Mouse (Mus musculus) forebrain, postnatal 0 days (tissue): Measurements from ENCODE around the gene Phlda2. TPM values are rescaled to one million over a fixed set of nuclear protein-coding genes. Genes with fewer than 3 reads are reported as not detected.
A peak's percentile ranks its signal among the peaks of the same experiment; 100 is the strongest.

Experiments used
- ATAC-seq: fragments of 200-750 bp; cut with Nextera tagmentation; 2 replicates; pipeline ENCODE4 v1.8.0; 2017; ENCODE audit warnings: mild to moderate bottlenecking, moderate library complexity
- DNase-seq: peaks from one replicate; pipeline ENCODE4 v3.0.0-alpha.2; 2015
- H3K27ac ChIP-seq: fragments of 300-500 bp; sonication (generic); 2 replicates; pipeline ENCODE4 v1.5.1; 2014; ENCODE audit warnings: low read depth, mild to moderate bottlenecking, antibody characterized with exemption, low read length, moderate library complexity, mixed read lengths
- H3K27me3 ChIP-seq: fragments of 300-500 bp; sonication (generic); 2 replicates; pipeline ENCODE4 v1.6.1; 2014; ENCODE audit warnings: mild to moderate bottlenecking, low read length, mixed read lengths; ENCODE audit not compliant: insufficient read depth
- H3K36me3 ChIP-seq: fragments of 300-500 bp; sonication (generic); 2 replicates; pipeline ENCODE4 v1.6.1; 2014; ENCODE audit warnings: mild to moderate bottlenecking, moderate library complexity; ENCODE audit not compliant: insufficient read depth
- H3K4me1 ChIP-seq: fragments of 300-500 bp; sonication (generic); 2 replicates; pipeline ENCODE4 v1.6.1; 2014; ENCODE audit warnings: antibody characterized with exemption; ENCODE audit not compliant: insufficient read depth
- H3K4me2 ChIP-seq: fragments of 300-500 bp; sonication (generic); 2 replicates; pipeline ENCODE4 v1.6.1; 2014; ENCODE audit warnings: low read depth, mild to moderate bottlenecking, moderate library complexity
- H3K4me3 ChIP-seq: fragments of 300-500 bp; sonication (generic); 2 replicates; pipeline ENCODE4 v1.5.1; 2014; ENCODE audit warnings: low read depth, low read length, mixed read lengths
- H3K9ac ChIP-seq: fragments of 300-500 bp; sonication (generic); 2 replicates; pipeline ENCODE4 v1.6.1; 2014; ENCODE audit warnings: mild to moderate bottlenecking
- H3K9me3 ChIP-seq: fragments of 300-500 bp; sonication (generic); 2 replicates; pipeline ENCODE4 v1.6.1; 2016; ENCODE audit warnings: low read length
- CTCF ChIP-seq: sonication (generic); IDR thresholded peaks from 2 replicates; pipeline ENCODE4 v1.5.1; 2016; ENCODE audit warnings: antibody characterized with exemption, control low read depth, low read depth
- WGBS: fragments of 180-500 bp; shearing (Covaris S2); extraction: QIAGEN DNeasy Blood & Tissue Kit; methylation state at CpG from one replicate; pipeline ENCODE4 v1.1.7; 2014; 5-methylcytosine and 5-hydroxymethylcytosine counted together
- polyA plus RNA-seq: library from polyadenylated mRNA; unstranded; fragments of >200 nt; fragmentation: Nextera tagmentation; extraction: Ambion mirVana; gene quantifications from 2 replicates; pipeline ENCODE4 v1.2.1, GENCODE M21; 2015
- total RNA-seq: library from RNA; depleted of rRNA; stranded (reverse); fragments of >200 nt; gene quantifications from 2 replicates; pipeline ENCODE4 v1.2.3, GENCODE M21; 2014

The Phlda2 gene
- total and polyA plus RNA-seq, 2 experiments from 2014 or later, result not detected

GRCm38 (mm10) chr7:143511335-143511712, 8.4 kb upstream of the Phlda2 start:
- TF ChIP-seq CTCF, result no peak
- no peaks in the 10 kb centered on the region for H3K27me3 ChIP-seq
- DNase-seq (no peak), ATAC-seq (no peak)
- no peak overlapping the region for H3K27ac ChIP-seq
- H3K4me1 ChIP-seq, result no peaks in the 10 kb centered on the region
- H3K4me3 ChIP-seq, result no peak overlapping the region
- no peak overlapping the region for H3K4me2 ChIP-seq
- no peaks in the 10 kb centered on the region for H3K9me3 ChIP-seq
- H3K36me3 ChIP-seq, result peaks cover 31% of the 10 kb centered on the region
- no peak overlapping the region for H3K9ac ChIP-seq

- Histone ChIP-seq H3K4me2 (no peak overlapping the region), H3K36me3 (peaks cover 27% of the 10 kb centered on the region), H3K9ac (no peak overlapping the region), H3K27ac (no peak overlapping the region), H3K4me1 (no peaks in the 10 kb centered on the region), H3K9me3 (no peaks in the 10 kb centered on the region), H3K4me3 (no peak overlapping the region), H3K27me3 (no peaks in the 10 kb centered on the region)
- no peak for TF ChIP-seq CTCF
- WGBS, result 91% methylated on average over 3 of the region's 3 CpGs
- ATAC-seq (no peak), DNase-seq (no peak)
Observed at GRCm38 (mm10) chr7:143510593-143511334, 7.8 kb upstream of the Phlda2 start.

GRCm38 (mm10) chr7:143509566-143509965, 6.6 kb upstream of the Phlda2 start:
- DNase-seq (no peak), ATAC-seq (no peak)
- Histone ChIP-seq H3K9me3 (no peaks in the 10 kb centered on the region), H3K36me3 (peaks cover 16% of the 10 kb centered on the region), H3K9ac (no peak overlapping the region), H3K4me2 (no peak overlapping the region), H3K4me1 (no peaks in the 10 kb centered on the region), H3K27me3 (no peaks in the 10 kb centered on the region), H3K27ac (no peak overlapping the region), H3K4me3 (no peak overlapping the region)
- 81% methylated on average over 1 of the region's 1 CpGs for WGBS
- no peak for TF ChIP-seq CTCF

GRCm38 (mm10) chr7:143506675-143507074, 3.7 kb upstream of the Phlda2 start:
- peaks cover 21% of the 10 kb centered on the region for H3K27me3 ChIP-seq
- H3K9ac ChIP-seq, result no peak overlapping the region
- H3K27ac ChIP-seq, result no peak overlapping the region
- ATAC-seq (peak; percentile 47), DNase-seq (peak; percentile 58)
- 27% methylated on average over 7 of the region's 7 CpGs for WGBS
- no peaks in the 10 kb centered on the region for H3K9me3 ChIP-seq
- H3K4me3 ChIP-seq, result no peak overlapping the region
- no peaks in the 10 kb centered on the region for H3K36me3 ChIP-seq
- TF ChIP-seq CTCF, result peak; percentile 79
- H3K4me2 ChIP-seq, result no peak overlapping the region
- no peaks in the 10 kb centered on the region for H3K4me1 ChIP-seq

- TF ChIP-seq CTCF, result no peak
- ATAC-seq, result no peak
- no peak overlapping the region for H3K4me3 ChIP-seq
- WGBS, result 69% methylated on average over 7 of the region's 7 CpGs
- H3K36me3 ChIP-seq, result no peaks in the 10 kb centered on the region
- H3K27ac ChIP-seq, result no peak overlapping the region
- H3K9me3 ChIP-seq, result no peaks in the 10 kb centered on the region
- H3K4me2 ChIP-seq, result no peak overlapping the region
- H3K27me3 ChIP-seq, result peaks cover 25% of the 10 kb centered on the region
- peaks cover 3% of the 10 kb centered on the region; the same call in 1 of the 2 replicates for H3K4me1 ChIP-seq
- DNase-seq, result no peak
- H3K9ac ChIP-seq, result no peak overlapping the region
Observed at GRCm38 (mm10) chr7:143506271-143506670, 3.3 kb upstream of the Phlda2 start.

- H3K9me3 ChIP-seq, result no peaks in the 10 kb centered on the region
- ATAC-seq (0 out of 2 replicates have a peak, but pooled peaks have one; percentile 30), DNase-seq (peak; percentile 69)
- no peak overlapping the region for H3K9ac ChIP-seq
- TF ChIP-seq CTCF, result peak; percentile 64
- H3K4me2 ChIP-seq, result no peak overlapping the region
- H3K27ac ChIP-seq, result no peak overlapping the region
- WGBS, result 33% methylated on average over 11 of the region's 11 CpGs
- H3K27me3 ChIP-seq, result peaks cover 29% of the 10 kb centered on the region
- peaks cover 3% of the 10 kb centered on the region; the same call in 1 of the 2 replicates for H3K4me1 ChIP-seq
- no peak overlapping the region for H3K4me3 ChIP-seq
- no peaks in the 10 kb centered on the region for H3K36me3 ChIP-seq
Observed at GRCm38 (mm10) chr7:143505823-143506222, 2.9 kb upstream of the Phlda2 start.

GRCm38 (mm10) chr7:143505411-143505810, 2.5 kb upstream of the Phlda2 start:
- no peak for ATAC-seq
- Histone ChIP-seq H3K36me3 (no peaks in the 10 kb centered on the region), H3K4me3 (no peak overlapping the region), H3K4me1 (peaks cover 3% of the 10 kb centered on the region; the same call in 1 of the 2 replicates), H3K4me2 (no peak overlapping the region), H3K27me3 (peaks cover 33% of the 10 kb centered on the region), H3K9ac (no peak overlapping the region), H3K27ac (no peak overlapping the region), H3K9me3 (no peaks in the 10 kb centered on the region)
- TF ChIP-seq CTCF, result no peak
- 93% methylated on average over 2 of the region's 2 CpGs for WGBS
- DNase-seq, result no peak
